Mouse (Mus musculus) ES-Bruce4 (cell line): Measurements from ENCODE around the gene Fhit. TPM values are rescaled to one million over a fixed set of nuclear protein-coding genes. Genes with fewer than 3 reads are reported as not detected.

Source experiments
- H3K27ac ChIP-seq: 2 replicates; pipeline ENCODE4 v1.5.1; 2012; ENCODE audit warnings: low read length, inconsistent platforms; ENCODE audit not compliant: insufficient read depth
- H3K27me3 ChIP-seq: 2 replicates; pipeline ENCODE4 v1.6.1; 2012; ENCODE audit warnings: mild to moderate bottlenecking, low read length, inconsistent platforms; ENCODE audit not compliant: control insufficient read depth, poor library complexity, insufficient read depth, severe bottlenecking
- H3K36me3 ChIP-seq: 2 replicates; pipeline ENCODE4 v1.6.1; 2012; ENCODE audit warnings: inconsistent platforms, mild to moderate bottlenecking, low read length, moderate library complexity; ENCODE audit not compliant: control insufficient read depth, poor library complexity, insufficient read depth, severe bottlenecking
- H3K4me1 ChIP-seq: one replicate; pipeline ENCODE4 v1.8.1; 2011; ENCODE audit warnings: low read length; ENCODE audit not compliant: control insufficient read depth, insufficient read depth
- H3K4me3 ChIP-seq: 2 replicates; pipeline ENCODE4 v1.5.1; 2011; ENCODE audit warnings: low read depth, mild to moderate bottlenecking, low read length
- H3K9ac ChIP-seq: 2 replicates; pipeline ENCODE4 v1.6.1; 2012; ENCODE audit warnings: low read depth, mild to moderate bottlenecking, inconsistent platforms; ENCODE audit not compliant: poor library complexity, severe bottlenecking
- H3K9me3 ChIP-seq: replicated peaks from 2 replicates; pipeline ENCODE4 v1.6.1; 2012; ENCODE audit warnings: mild to moderate bottlenecking, low read length, inconsistent platforms; ENCODE audit not compliant: control insufficient read depth, poor library complexity, insufficient read depth, severe bottlenecking
- CTCF ChIP-seq: IDR thresholded peaks from one replicate; pipeline ENCODE4 v1.8.1; 2011; ENCODE audit warnings: low read depth, low read length
- EP300 ChIP-seq: IDR thresholded peaks from 2 replicates; pipeline ENCODE4 v1.6.1; 2011; ENCODE audit warnings: low read depth, low read length; ENCODE audit not compliant: insufficient read depth
- POLR2A ChIP-seq: IDR thresholded peaks from one replicate; pipeline ENCODE4 v1.8.1; 2011; ENCODE audit warnings: low read length; ENCODE audit not compliant: insufficient read depth
- polyA plus RNA-seq: library from polyadenylated mRNA; stranded (reverse); fragments of >200 nt; gene quantifications from 2 replicates; pipeline ENCODE4 v1.2.4, GENCODE M21; 2011; ENCODE audit warnings: low read depth; ENCODE audit not compliant: missing spikeins, insufficient read depth, insufficient read length

The Fhit gene
- polyA plus RNA-seq, 1 experiment, result not detected

GRCm38 (mm10) chr14:9583227-9584155 is 1578.3 kb downstream of the Fhit start:
- no peak overlapping the region for H3K4me3 ChIP-seq

GRCm38 (mm10) chr14:9556333-9556732 is 1605.5 kb downstream of the Fhit start:
- no peaks in the 10 kb centered on the region for H3K36me3 ChIP-seq
- no peak for TF ChIP-seq CTCF
- TF ChIP-seq EP300, result no peak
- no peak for TF ChIP-seq POLR2A
- no peak overlapping the region for H3K4me3 ChIP-seq
- H3K27ac ChIP-seq, result no peak overlapping the region
- H3K27me3 ChIP-seq, result no peaks in the 10 kb centered on the region
- no peaks in the 10 kb centered on the region for H3K9me3 ChIP-seq
- no peak overlapping the region for H3K9ac ChIP-seq
- H3K4me1 ChIP-seq, result no peaks in the 10 kb centered on the region

More at GRCm38 (mm10) chr14:9583227-9584155, 1578.3 kb downstream of the Fhit start:
- Histone ChIP-seq H3K27me3 (no peaks in the 10 kb centered on the region), H3K9ac (no peak overlapping the region), H3K27ac (no peak overlapping the region), H3K4me1 (no peaks in the 10 kb centered on the region), H3K36me3 (no peaks in the 10 kb centered on the region), H3K9me3 (no peaks in the 10 kb centered on the region)
- TF ChIP-seq EP300, result no peak
- no peak for TF ChIP-seq POLR2A
- TF ChIP-seq CTCF, result no peak

- Histone ChIP-seq H3K27ac (no peak overlapping the region), H3K9ac (no peak overlapping the region), H3K27me3 (no peaks in the 10 kb centered on the region), H3K36me3 (no peaks in the 10 kb centered on the region), H3K9me3 (no peaks in the 10 kb centered on the region), H3K4me1 (no peaks in the 10 kb centered on the region), H3K4me3 (no peak overlapping the region)
- TF ChIP-seq POLR2A, result no peak
- no peak for TF ChIP-seq CTCF
- TF ChIP-seq EP300, result no peak
Measured at GRCm38 (mm10) chr14:9555807-9556206, 1606.0 kb downstream of the Fhit start.

GRCm38 (mm10) chr14:9552149-9552548 is 1609.7 kb downstream of the Fhit start:
- H3K4me1 ChIP-seq, result no peaks in the 10 kb centered on the region
- no peak overlapping the region for H3K4me3 ChIP-seq
- H3K27me3 ChIP-seq, result no peaks in the 10 kb centered on the region
- no peak overlapping the region for H3K27ac ChIP-seq
- no peaks in the 10 kb centered on the region for H3K9me3 ChIP-seq
- no peak for TF ChIP-seq EP300
- H3K36me3 ChIP-seq, result no peaks in the 10 kb centered on the region
- no peak overlapping the region for H3K9ac ChIP-seq

GRCm38 (mm10) chr14:9547952-9548351 is 1613.9 kb downstream of the Fhit start:
- no peak overlapping the region for H3K9ac ChIP-seq
- H3K4me1 ChIP-seq, result no peaks in the 10 kb centered on the region
- no peak overlapping the region for H3K4me3 ChIP-seq
- H3K27ac ChIP-seq, result no peak overlapping the region
- no peaks in the 10 kb centered on the region for H3K27me3 ChIP-seq
- H3K36me3 ChIP-seq, result no peaks in the 10 kb centered on the region
- H3K9me3 ChIP-seq, result no peaks in the 10 kb centered on the region
- TF ChIP-seq CTCF (no peak), POLR2A (no peak), EP300 (no peak)

GRCm38 (mm10) chr14:9544364-9544763 is 1617.5 kb downstream of the Fhit start:
- Histone ChIP-seq H3K9me3 (no peaks in the 10 kb centered on the region), H3K4me1 (no peaks in the 10 kb centered on the region), H3K27me3 (no peaks in the 10 kb centered on the region), H3K27ac (no peak overlapping the region), H3K36me3 (no peaks in the 10 kb centered on the region), H3K4me3 (no peak overlapping the region), H3K9ac (no peak overlapping the region)
- TF ChIP-seq CTCF, result no peak
- no peak for TF ChIP-seq EP300
- no peak for TF ChIP-seq POLR2A
